Mouse (Mus musculus) midbrain, embryonic 15.5 days (tissue): ENCODE data around the gene Ceacam15. TPM values are rescaled to one million over a fixed set of nuclear protein-coding genes. Genes with fewer than 3 reads are reported as not detected.
"Not testable (repeated sequence)": the region's sequence is repeated elsewhere in the genome, so short reads cannot be mapped to it uniquely, and the experiment has no call there.

ENCODE experiments used
- ATAC-seq: fragments of 200-750 bp; cut with Nextera tagmentation; replicated peaks from 2 replicates; pipeline ENCODE4 v1.8.0; 2017; ENCODE audit warnings: moderate TSS enrichment
- H3K27ac ChIP-seq: fragments of 300-500 bp; sonication (generic); 2 replicates; pipeline ENCODE4 v1.5.1; 2015; ENCODE audit warnings: mild to moderate bottlenecking, inconsistent platforms
- H3K27me3 ChIP-seq: fragments of 300-500 bp; sonication (generic); replicated peaks from 2 replicates; pipeline ENCODE4 v1.6.1; 2015; ENCODE audit warnings: inconsistent platforms
- H3K36me3 ChIP-seq: fragments of 300-500 bp; sonication (generic); replicated peaks from 2 replicates; pipeline ENCODE4 v1.6.1; 2015; ENCODE audit warnings: inconsistent platforms
- H3K4me1 ChIP-seq: fragments of 300-500 bp; sonication (generic); 2 replicates; pipeline ENCODE4 v1.6.1; 2015; ENCODE audit warnings: inconsistent platforms
- H3K4me2 ChIP-seq: fragments of 300-500 bp; sonication (generic); 2 replicates; pipeline ENCODE4 v1.6.1; 2015; ENCODE audit warnings: inconsistent platforms, mild to moderate bottlenecking, moderate library complexity
- H3K4me3 ChIP-seq: fragments of 300-500 bp; sonication (generic); 2 replicates; pipeline ENCODE4 v1.5.1; 2015; ENCODE audit warnings: mild to moderate bottlenecking, inconsistent platforms
- H3K9ac ChIP-seq: fragments of 300-500 bp; sonication (generic); 2 replicates; pipeline ENCODE4 v1.6.1; 2015; ENCODE audit warnings: mild to moderate bottlenecking, inconsistent platforms
- H3K9me3 ChIP-seq: fragments of 300-500 bp; sonication (generic); 2 replicates; pipeline ENCODE4 v1.6.1; 2016; ENCODE audit warnings: inconsistent platforms
- WGBS: fragments of 180-500 bp; shearing (Covaris S2); methylation state at CpG from one replicate; pipeline ENCODE4 v1.1.7; 2015; ENCODE audit warnings: mixed read lengths; 5-methylcytosine and 5-hydroxymethylcytosine counted together
- polyA plus RNA-seq: library from polyadenylated mRNA; unstranded; fragments of >200 nt; fragmentation: Nextera tagmentation; extraction: Ambion mirVana; gene quantifications from 2 replicates; pipeline ENCODE4 v1.2.1, GENCODE M21; 2015

Ceacam15 gene
- polyA plus RNA-seq: not detected in 2 replicates

DNA sequence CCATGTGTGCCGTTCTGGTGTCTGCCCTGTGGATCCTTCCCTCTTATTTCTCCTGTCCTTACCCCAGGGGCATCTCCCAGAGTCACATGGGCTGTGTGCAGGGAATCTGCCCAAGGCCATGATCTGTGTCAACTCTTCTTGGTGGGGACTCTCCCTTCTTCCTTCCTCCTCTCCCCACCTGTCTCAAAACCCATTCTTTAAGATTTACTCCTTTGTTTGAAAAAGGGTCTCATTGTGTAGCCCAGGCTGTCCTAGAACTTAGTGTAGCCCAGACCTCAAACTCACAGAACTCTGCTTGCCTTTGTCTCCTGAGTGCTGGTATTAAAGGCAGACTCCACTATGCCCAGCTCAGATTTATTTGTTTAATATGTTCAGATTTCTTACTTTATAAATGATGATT is at the start of gene Ceacam15:
Ceacam15 (minus strand) TSS at position 101 of the 400 bp plus-strand sequence.
- H3K4me1 ChIP-seq: no peaks in the 10 kb centered on the region
- no peak for ATAC-seq
- H3K36me3 ChIP-seq: no peaks in the 10 kb centered on the region
- no peak within 1 kb of the TSS for H3K4me2 ChIP-seq
- H3K9ac ChIP-seq: no peak within 1 kb of the TSS
- H3K9me3 ChIP-seq: no peaks in the 10 kb centered on the region
- WGBS: 50% methylated on average over 1 of the region's 1 CpGs
- H3K27ac ChIP-seq: no peak within 1 kb of the TSS
- no peak within 1 kb of the TSS for H3K4me3 ChIP-seq
- H3K27me3 ChIP-seq: no peaks in the 10 kb centered on the region

DNA sequence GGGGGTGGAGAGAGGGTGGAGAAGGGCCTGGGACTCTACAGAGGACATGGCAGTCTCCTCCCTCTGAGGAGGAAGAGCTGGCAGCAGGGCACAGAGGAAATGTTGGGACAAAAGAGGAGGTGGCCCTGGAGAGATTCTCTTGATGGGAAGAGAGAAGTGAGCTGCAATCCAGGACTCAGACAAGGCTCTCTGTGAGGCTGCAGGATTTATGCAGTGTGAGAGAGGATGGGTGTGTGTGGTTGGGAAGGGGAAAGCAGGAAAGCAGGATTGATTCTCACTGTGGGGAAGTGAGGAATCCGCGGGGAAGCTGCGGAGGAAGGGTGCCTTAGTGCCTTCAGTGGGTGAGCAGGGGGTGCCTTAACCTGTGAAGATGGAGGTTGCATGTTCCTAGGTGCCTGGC is 47.0 kb upstream of the Ceacam15 start:
- ATAC-seq, H3K9ac ChIP-seq, H3K9me3 ChIP-seq, H3K4me2 ChIP-seq, H3K27ac ChIP-seq, H3K4me3 ChIP-seq, H3K27me3 ChIP-seq, H3K4me1 ChIP-seq, H3K36me3 ChIP-seq: not testable (repeated sequence)
- WGBS: 52% methylated on average over 3 of the region's 3 CpGs

GRCm38 (mm10) chr7:16721629-16722028 is 46.1 kb upstream of the Ceacam15 start, which contains the start of gene Ceacam9:
Gene Ceacam9, plus strand, starts transcription at chr7:16721929.
- ATAC-seq: no peak
- H3K27ac ChIP-seq: no peak within 1 kb of the TSS
- WGBS: 77% methylated on average over 2 of the region's 2 CpGs

GRCm38 (mm10) chr7:16716456-16717152 is 41.1 kb upstream of the Ceacam15 start:
- H3K27me3 ChIP-seq, H3K4me3 ChIP-seq, H3K36me3 ChIP-seq, H3K27ac ChIP-seq, H3K4me2 ChIP-seq, H3K4me1 ChIP-seq, H3K9ac ChIP-seq, H3K9me3 ChIP-seq, ATAC-seq: not testable (repeated sequence)
- WGBS: 33% methylated on average over 8 of the region's 8 CpGs

More at GRCm38 (mm10) chr7:16721629-16722028, 46.1 kb upstream of the Ceacam15 start, which contains the start of gene Ceacam9:
- Histone ChIP-seq H3K4me1 (no peaks in the 10 kb centered on the region), H3K4me2 (no peak within 1 kb of the TSS), H3K27me3 (no peaks in the 10 kb centered on the region), H3K36me3 (no peaks in the 10 kb centered on the region), H3K4me3 (no peak within 1 kb of the TSS), H3K9me3 (no peaks in the 10 kb centered on the region), H3K9ac (no peak within 1 kb of the TSS)

GRCm38 (mm10) chr7:16712633-16713415 is 37.3 kb upstream of the Ceacam15 start:
- Histone ChIP-seq H3K27ac (no peak overlapping the region), H3K4me1 (no peaks in the 10 kb centered on the region), H3K9me3 (no peaks in the 10 kb centered on the region), H3K4me2 (no peak overlapping the region), H3K27me3 (no peaks in the 10 kb centered on the region), H3K4me3 (no peak overlapping the region), H3K36me3 (no peaks in the 10 kb centered on the region), H3K9ac (no peak overlapping the region)
- WGBS: 76% methylated on average over 13 of the region's 13 CpGs
- no peak for ATAC-seq

DNA sequence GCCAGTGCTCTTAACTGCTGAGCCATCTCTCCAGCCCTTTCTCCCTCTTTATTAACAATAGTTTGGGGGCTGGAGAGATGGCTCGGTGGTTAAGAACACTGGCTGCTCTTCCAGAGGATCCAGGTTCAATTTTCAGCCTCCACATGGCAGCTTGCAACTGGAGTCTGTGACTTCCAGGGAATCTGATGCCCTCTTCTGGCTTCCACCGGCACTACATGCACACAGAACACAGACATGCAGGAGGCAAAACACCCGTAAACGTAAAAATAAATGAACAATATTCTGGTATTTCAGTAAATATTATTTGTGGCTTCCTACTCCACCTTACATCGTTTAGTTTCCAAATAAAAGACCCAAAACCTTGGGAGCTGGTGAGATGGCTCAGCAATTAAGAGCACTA is 35.1 kb upstream of the Ceacam15 start:
- Histone ChIP-seq H3K9ac (no peak overlapping the region), H3K9me3 (no peaks in the 10 kb centered on the region), H3K4me2 (no peak overlapping the region), H3K27me3 (0 out of 2 replicates have a peak, but pooled peaks cover 2% of the 10 kb centered on the region), H3K27ac (no peak overlapping the region), H3K36me3 (no peaks in the 10 kb centered on the region), H3K4me3 (no peak overlapping the region), H3K4me1 (no peaks in the 10 kb centered on the region)
- 76% methylated on average over 5 of the region's 5 CpGs for WGBS
- no peak for ATAC-seq

DNA sequence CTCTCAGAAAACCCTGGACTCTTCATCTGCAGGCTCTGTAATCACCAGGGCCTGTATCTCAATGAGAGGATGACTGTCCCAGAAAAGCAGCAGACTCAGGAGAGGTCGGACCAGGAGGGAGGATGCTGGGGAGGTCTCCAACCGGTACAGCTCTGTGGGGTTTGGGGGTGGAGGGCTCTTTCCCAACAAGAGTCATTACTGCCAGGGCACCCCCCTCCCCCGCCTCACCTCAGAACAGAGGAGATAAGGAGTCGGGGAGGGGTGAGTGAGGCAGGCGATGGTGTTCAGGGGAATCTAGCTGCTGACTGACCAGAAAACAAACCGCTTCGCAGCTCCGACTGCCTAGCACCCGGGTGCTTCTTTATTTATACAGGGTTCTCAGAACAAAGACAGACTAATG is 32.7 kb upstream of the Ceacam15 start:
- 23% methylated on average over 9 of the region's 9 CpGs for WGBS
- Histone ChIP-seq H3K27me3 (0 out of 2 replicates have a peak, but pooled peaks cover 2% of the 10 kb centered on the region), H3K4me3 (no peak overlapping the region), H3K4me2 (no peak overlapping the region), H3K9ac (no peak overlapping the region), H3K9me3 (no peaks in the 10 kb centered on the region), H3K27ac (no peak overlapping the region), H3K36me3 (no peaks in the 10 kb centered on the region), H3K4me1 (no peaks in the 10 kb centered on the region)
- ATAC-seq: no peak

GRCm38 (mm10) chr7:16706385-16706784 is 30.9 kb upstream of the Ceacam15 start:
- Histone ChIP-seq H3K9me3 (no peaks in the 10 kb centered on the region), H3K4me1 (no peaks in the 10 kb centered on the region), H3K4me2 (no peak overlapping the region), H3K36me3 (no peaks in the 10 kb centered on the region), H3K4me3 (no peak overlapping the region), H3K9ac (no peak overlapping the region), H3K27me3 (0 out of 2 replicates have a peak, but pooled peaks cover 2% of the 10 kb centered on the region), H3K27ac (no peak overlapping the region)
- ATAC-seq: no peak
- 78% methylated on average over 9 of the region's 9 CpGs for WGBS

GRCm38 (mm10) chr7:16700583-16700982 is 25.1 kb upstream of the Ceacam15 start:
- Histone ChIP-seq H3K27ac (no peak overlapping the region), H3K4me3 (no peak overlapping the region), H3K9me3 (no peaks in the 10 kb centered on the region), H3K36me3 (no peaks in the 10 kb centered on the region), H3K27me3 (no peaks in the 10 kb centered on the region), H3K9ac (no peak overlapping the region), H3K4me1 (no peaks in the 10 kb centered on the region), H3K4me2 (no peak overlapping the region)
- WGBS: 82% methylated on average over 5 of the region's 5 CpGs
- no peak for ATAC-seq

GRCm38 (mm10) chr7:16699042-16699441 is 23.5 kb upstream of the Ceacam15 start:
- H3K4me3 ChIP-seq: no peak overlapping the region
- no peaks in the 10 kb centered on the region for H3K9me3 ChIP-seq
- H3K4me1 ChIP-seq: no peaks in the 10 kb centered on the region
- no peak overlapping the region for H3K27ac ChIP-seq
- no peak overlapping the region for H3K9ac ChIP-seq
- no peak for ATAC-seq
- H3K4me2 ChIP-seq: no peak overlapping the region
- 63% methylated on average over 2 of the region's 2 CpGs for WGBS
- H3K27me3 ChIP-seq: no peaks in the 10 kb centered on the region
- no peaks in the 10 kb centered on the region for H3K36me3 ChIP-seq

GRCm38 (mm10) chr7:16695025-16695424 is 19.5 kb upstream of the Ceacam15 start:
- no peak overlapping the region for H3K27ac ChIP-seq
- no peak overlapping the region for H3K4me3 ChIP-seq
- H3K36me3 ChIP-seq: no peaks in the 10 kb centered on the region
- no peak for ATAC-seq
- no peak overlapping the region for H3K4me2 ChIP-seq
- WGBS: 38% methylated on average over 3 of the region's 3 CpGs
- H3K9me3 ChIP-seq: no peaks in the 10 kb centered on the region
- no peak overlapping the region for H3K9ac ChIP-seq
- no peaks in the 10 kb centered on the region for H3K4me1 ChIP-seq
- H3K27me3 ChIP-seq: no peaks in the 10 kb centered on the region

- no peak for ATAC-seq
- Histone ChIP-seq H3K4me1 (no peaks in the 10 kb centered on the region), H3K4me2 (no peak overlapping the region), H3K27ac (no peak overlapping the region), H3K4me3 (no peak overlapping the region), H3K9me3 (no peaks in the 10 kb centered on the region), H3K27me3 (no peaks in the 10 kb centered on the region), H3K9ac (no peak overlapping the region), H3K36me3 (no peaks in the 10 kb centered on the region)
- 81% methylated on average over 5 of the region's 5 CpGs for WGBS
Measured at GRCm38 (mm10) chr7:16689196-16689595, 13.7 kb upstream of the Ceacam15 start.
